Mouse (Mus musculus) cerebellum, adult (tissue): ENCODE measurements around the gene Auts2.

Source experiments
- ATAC-seq: cut with Nextera tagmentation; 2 replicates; pipeline ENCODE4 v1.9.2; 2017; ENCODE audit warnings: mild to moderate bottlenecking, moderate library complexity, mixed read lengths; ENCODE audit not compliant: insufficient number of reproducible peaks, low FRiP score, low TSS enrichment

Auts2 gene

GRCm38 (mm10) chr5:132502036-132502435 lies 41.1 kb downstream of the Auts2 start:
- ATAC-seq = no peak

- no peak for ATAC-seq
Observed at GRCm38 (mm10) chr5:132500817-132501231, 42.3 kb downstream of the Auts2 start.

- no peak for ATAC-seq
Observed at GRCm38 (mm10) chr5:132498896-132499295, 44.2 kb downstream of the Auts2 start.

- ATAC-seq = no peak
Observed at GRCm38 (mm10) chr5:132498045-132498444, 45.1 kb downstream of the Auts2 start.

- ATAC-seq = no peak
Observed at GRCm38 (mm10) chr5:132492793-132493192, 50.4 kb downstream of the Auts2 start.

GRCm38 (mm10) chr5:132492040-132492439 lies 51.1 kb downstream of the Auts2 start:
- no peak for ATAC-seq

- no peak for ATAC-seq
Observed at GRCm38 (mm10) chr5:132491508-132491907, 51.6 kb downstream of the Auts2 start.

GRCm38 (mm10) chr5:132490326-132490725 lies 52.8 kb downstream of the Auts2 start:
- no peak for ATAC-seq

- no peak for ATAC-seq
Observed at GRCm38 (mm10) chr5:132489736-132490313, 53.3 kb downstream of the Auts2 start.

GRCm38 (mm10) chr5:132486831-132487230 lies 56.3 kb downstream of the Auts2 start:
- ATAC-seq = no peak

- no peak for ATAC-seq
Observed at GRCm38 (mm10) chr5:132485994-132486393, 57.1 kb downstream of the Auts2 start.

- no peak for ATAC-seq
Observed at GRCm38 (mm10) chr5:132485448-132485847, 57.7 kb downstream of the Auts2 start.

GRCm38 (mm10) chr5:132481476-132481875 lies 61.7 kb downstream of the Auts2 start:
- ATAC-seq = no peak

GRCm38 (mm10) chr5:132480461-132480860 lies 62.7 kb downstream of the Auts2 start:
- ATAC-seq = no peak

- no peak for ATAC-seq
Observed at GRCm38 (mm10) chr5:132479227-132479857, 63.8 kb downstream of the Auts2 start.

GRCm38 (mm10) chr5:132477533-132477932 lies 65.6 kb downstream of the Auts2 start:
- ATAC-seq = no peak

GRCm38 (mm10) chr5:132472905-132473321 lies 70.2 kb downstream of the Auts2 start:
- peak; percentile 85 for ATAC-seq

GRCm38 (mm10) chr5:132472184-132472829 lies 70.8 kb downstream of the Auts2 start:
- no peak for ATAC-seq

- no peak for ATAC-seq
Observed at GRCm38 (mm10) chr5:132467364-132467743, 75.8 kb downstream of the Auts2 start.

GRCm38 (mm10) chr5:132466427-132467363 lies 76.4 kb downstream of the Auts2 start:
- no peak for ATAC-seq

GRCm38 (mm10) chr5:132462560-132462959 lies 80.6 kb downstream of the Auts2 start:
- no peak for ATAC-seq
